Mouse (Mus musculus) forebrain, embryonic 14.5 days (tissue): Measurements from ENCODE around the gene Gm5615. TPM values are rescaled to one million over a fixed set of nuclear protein-coding genes. Genes with fewer than 3 reads are reported as not detected.

Experiments
- ATAC-seq: fragments of 200-750 bp; cut with Nextera tagmentation; 2 replicates; pipeline ENCODE4 v1.8.0; 2017; ENCODE audit warnings: mild to moderate bottlenecking, moderate library complexity
- DNase-seq: peaks from one replicate; pipeline ENCODE4 v3.0.0-alpha.2; 2015; ENCODE audit warnings: low spot score
- H3K27ac ChIP-seq: fragments of 300-500 bp; sonication (generic); 2 replicates; pipeline ENCODE4 v1.5.1; 2014; ENCODE audit warnings: low read depth, mild to moderate bottlenecking, control low read depth, low read length, moderate library complexity
- H3K27me3 ChIP-seq: fragments of 300-500 bp; sonication (generic); replicated peaks from 2 replicates; pipeline ENCODE4 v1.6.1; 2014; ENCODE audit warnings: low read length, control low read depth, mixed read lengths; ENCODE audit not compliant: control insufficient read depth, insufficient read depth
- H3K36me3 ChIP-seq: fragments of 300-500 bp; sonication (generic); 2 replicates; pipeline ENCODE4 v1.6.1; 2014; ENCODE audit warnings: low read length, control low read depth; ENCODE audit not compliant: control insufficient read depth, insufficient read depth
- H3K4me1 ChIP-seq: fragments of 300-500 bp; sonication (generic); 2 replicates; pipeline ENCODE4 v1.6.1; 2014; ENCODE audit warnings: antibody characterized with exemption, low read length, control low read depth; ENCODE audit not compliant: control insufficient read depth, insufficient read depth
- H3K4me2 ChIP-seq: fragments of 300-500 bp; sonication (generic); 2 replicates; pipeline ENCODE4 v1.6.1; 2014; ENCODE audit warnings: mild to moderate bottlenecking, control low read depth, low read length
- H3K4me3 ChIP-seq: fragments of 300-500 bp; sonication (generic); 2 replicates; pipeline ENCODE4 v1.5.1; 2014; ENCODE audit warnings: low read depth, low read length, control low read depth
- H3K9ac ChIP-seq: fragments of 300-500 bp; sonication (generic); 2 replicates; pipeline ENCODE4 v1.6.1; 2014; ENCODE audit warnings: mild to moderate bottlenecking, low read length, control low read depth, moderate library complexity
- H3K9me3 ChIP-seq: fragments of 300-500 bp; sonication (generic); replicated peaks from 2 replicates; pipeline ENCODE4 v1.6.1; 2016; ENCODE audit warnings: low read length, control low read depth, mixed read lengths; ENCODE audit not compliant: control insufficient read depth
- WGBS: fragments of 180-500 bp; shearing (Covaris S2); extraction: QIAGEN DNeasy Blood & Tissue Kit; methylation state at CpG from one replicate; pipeline ENCODE4 v1.1.7; 2014; 5-methylcytosine and 5-hydroxymethylcytosine counted together
- polyA plus RNA-seq: library from polyadenylated mRNA; unstranded; fragments of >200 nt; fragmentation: Nextera tagmentation; extraction: Ambion mirVana; gene quantifications from 2 replicates; pipeline ENCODE4 v1.2.1, GENCODE M21; 2014

The Gm5615 gene
- polyA plus RNA-seq = not detected in 2 replicates

DNA sequence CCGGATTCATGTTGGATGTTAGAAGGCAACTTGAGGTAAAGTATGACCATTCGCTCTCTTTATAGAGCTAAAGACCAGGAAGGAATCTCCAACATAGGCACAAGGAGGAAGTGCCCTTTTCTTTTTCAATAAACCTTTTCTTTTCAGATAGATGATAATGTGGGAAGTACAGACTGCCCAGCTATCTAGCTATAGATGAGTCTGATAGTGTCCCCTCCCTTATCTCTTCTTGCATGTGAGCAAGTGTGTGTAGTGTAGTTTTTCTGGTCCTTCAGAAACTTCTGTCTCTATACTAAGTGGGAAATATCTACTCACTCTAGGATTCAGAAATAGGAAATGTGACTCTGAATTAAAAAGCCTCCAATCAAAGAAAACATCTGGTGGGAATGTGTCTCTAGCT lies at the start of gene Gm5615:
Gm5615 (minus strand) TSS at position 101 of the 400 bp plus-strand sequence.
- no peaks in the 10 kb centered on the region for H3K36me3 ChIP-seq
- H3K4me1 ChIP-seq = no peaks in the 10 kb centered on the region
- no peaks in the 10 kb centered on the region for H3K9me3 ChIP-seq
- no peak for DNase-seq
- no peak within 1 kb of the TSS for H3K4me3 ChIP-seq
- 93% methylated on average over 2 of the region's 2 CpGs for WGBS
- H3K4me2 ChIP-seq = no peak within 1 kb of the TSS
- H3K27ac ChIP-seq = no peak within 1 kb of the TSS
- no peak within 1 kb of the TSS for H3K9ac ChIP-seq
- H3K27me3 ChIP-seq = no peaks in the 10 kb centered on the region
- no peak for ATAC-seq

DNA sequence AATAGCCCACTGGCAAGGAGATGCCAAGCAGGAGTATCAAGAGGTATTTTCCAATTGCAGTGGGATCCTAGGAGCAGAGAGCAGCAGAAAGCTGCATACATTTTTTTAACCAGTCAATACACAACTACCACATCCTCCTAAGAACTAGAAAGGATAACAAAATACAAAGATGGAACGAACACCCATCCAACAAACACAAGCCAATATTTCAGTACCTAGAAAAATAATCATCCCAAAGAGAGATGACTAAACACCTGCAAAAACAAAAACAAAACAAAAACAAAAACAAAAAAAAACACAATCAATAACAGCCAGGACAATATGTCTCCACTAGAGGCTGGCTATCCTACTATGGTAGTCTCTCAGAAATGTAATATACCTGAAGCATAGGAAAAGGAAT lies 40.8 kb upstream of the Gm5615 start, which contains the start of gene Gm17689:
Gm17689 (minus strand) TSS at position 101 of the 400 bp plus-strand sequence.
- DNase-seq (no peak), ATAC-seq (no peak)
- H3K9ac ChIP-seq = no peak within 1 kb of the TSS
- no peaks in the 10 kb centered on the region for H3K27me3 ChIP-seq
- no peak within 1 kb of the TSS for H3K27ac ChIP-seq
- H3K4me2 ChIP-seq = no peak within 1 kb of the TSS
- no peak within 1 kb of the TSS for H3K4me3 ChIP-seq
- 76% methylated on average over 1 of the region's 1 CpGs for WGBS
- no peaks in the 10 kb centered on the region for H3K36me3 ChIP-seq
- H3K4me1 ChIP-seq = no peaks in the 10 kb centered on the region
- 0 out of 2 replicates have a peak, but pooled peaks cover 3% of the 10 kb centered on the region for H3K9me3 ChIP-seq

DNA sequence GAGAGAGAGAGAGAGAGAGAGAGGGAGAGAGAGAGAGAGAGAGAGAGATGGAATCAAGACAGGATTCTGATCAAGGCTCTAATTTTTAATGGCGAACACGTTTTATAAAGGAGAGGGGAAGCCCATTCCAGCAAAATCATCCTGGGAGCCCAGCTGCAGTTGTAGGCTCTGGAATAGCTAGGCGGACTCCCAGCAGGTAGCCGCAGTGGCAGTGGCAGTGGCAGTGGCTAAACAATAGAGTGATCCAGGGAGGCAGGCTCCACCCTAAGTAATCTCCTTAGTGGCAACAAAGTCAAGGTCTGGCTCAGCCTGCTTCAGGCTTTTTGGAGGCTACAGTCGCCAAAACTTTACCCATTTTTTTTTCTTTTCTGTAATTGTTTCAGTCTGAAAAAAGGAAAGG lies 37.6 kb downstream of the Gm5615 start:
- H3K9me3 ChIP-seq = peaks cover 7% of the 10 kb centered on the region
- 83% methylated on average over 5 of the region's 5 CpGs for WGBS
- DNase-seq (no peak), ATAC-seq (no peak)
- no peak overlapping the region for H3K4me3 ChIP-seq
- no peaks in the 10 kb centered on the region for H3K27me3 ChIP-seq
- no peaks in the 10 kb centered on the region for H3K36me3 ChIP-seq
- H3K4me2 ChIP-seq = no peak overlapping the region
- H3K27ac ChIP-seq = no peak overlapping the region
- no peaks in the 10 kb centered on the region for H3K4me1 ChIP-seq
- H3K9ac ChIP-seq = no peak overlapping the region

DNA sequence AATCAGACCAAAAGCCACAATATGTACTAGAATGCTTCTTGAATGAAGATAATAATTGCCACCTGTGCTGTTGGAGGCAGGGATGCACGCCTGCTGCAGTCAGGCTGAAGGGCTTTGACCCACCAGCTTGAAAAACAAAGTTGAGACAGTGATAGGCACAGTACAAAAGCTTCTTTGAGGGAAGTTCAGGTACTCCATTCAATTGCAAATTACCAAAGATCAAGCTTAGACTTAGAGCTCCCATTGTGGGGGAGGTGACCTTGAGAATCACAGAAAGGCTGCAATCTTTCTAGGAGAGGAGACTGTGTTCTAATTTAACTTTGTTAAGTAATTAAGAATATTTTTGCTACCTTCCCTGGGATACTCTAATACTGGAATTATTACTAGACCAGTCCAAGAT lies 45.9 kb downstream of the Gm5615 start:
- H3K4me1 ChIP-seq = no peaks in the 10 kb centered on the region

DNA sequence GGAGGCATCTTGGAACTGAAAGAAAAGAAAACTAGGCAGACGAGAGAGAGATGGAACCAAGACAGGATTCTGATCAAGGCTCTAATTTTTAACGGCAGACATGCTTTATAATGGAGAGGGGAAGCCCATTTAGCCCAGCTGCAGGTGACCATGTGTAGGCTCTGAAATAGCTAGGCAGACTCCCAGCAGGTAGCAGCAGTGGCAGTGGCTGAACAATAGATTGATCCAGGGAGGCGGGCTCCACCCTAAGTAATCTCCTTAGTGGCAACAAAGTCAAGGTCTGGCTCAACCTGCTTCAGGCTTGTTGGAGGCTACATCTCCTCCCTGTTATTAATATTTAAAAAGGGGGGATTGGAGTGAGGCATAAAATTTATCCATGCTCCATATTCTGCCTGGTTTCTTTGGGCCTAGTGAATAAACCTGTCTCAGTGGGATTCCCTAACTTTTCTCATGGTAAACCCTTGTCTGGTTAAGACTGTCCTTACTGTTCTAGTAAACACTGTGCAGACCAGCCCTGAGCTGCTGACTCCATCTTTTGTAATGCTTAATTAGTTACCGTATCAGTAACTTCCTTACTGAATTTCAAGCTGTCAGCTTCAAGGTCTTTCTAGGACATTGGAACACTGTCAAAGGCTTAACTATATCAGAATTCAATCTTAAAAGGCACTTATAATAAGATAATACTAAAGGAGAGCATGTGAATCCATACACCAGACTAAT lies 47.1 kb downstream of the Gm5615 start:
- Histone ChIP-seq H3K27ac (no peak overlapping the region), H3K9ac (no peak overlapping the region), H3K4me1 (no peaks in the 10 kb centered on the region), H3K27me3 (no peaks in the 10 kb centered on the region), H3K36me3 (no peaks in the 10 kb centered on the region), H3K9me3 (peaks cover 3% of the 10 kb centered on the region; the same call in 1 of the 2 replicates), H3K4me3 (no peak overlapping the region), H3K4me2 (no peak overlapping the region)
- no peak for DNase-seq
- no peak for ATAC-seq
- WGBS = 80% methylated on average over 4 of the region's 4 CpGs

More for the DNA sequence above, 45.9 kb downstream of the Gm5615 start:
- no peak overlapping the region for H3K27ac ChIP-seq
- no peak overlapping the region for H3K4me3 ChIP-seq
- WGBS = 68% methylated on average over 1 of the region's 1 CpGs
- no peak overlapping the region for H3K4me2 ChIP-seq
- no peak for DNase-seq
- peaks cover 3% of the 10 kb centered on the region; the same call in 1 of the 2 replicates for H3K9me3 ChIP-seq
- no peak overlapping the region for H3K9ac ChIP-seq
- ATAC-seq = no peak
- no peaks in the 10 kb centered on the region for H3K27me3 ChIP-seq
- H3K36me3 ChIP-seq = no peaks in the 10 kb centered on the region

Other genes with a start within 250 kb of the Gm5615 start
- not detected in 2 replicates for gene Gm7257, start 110.1 kb downstream of the Gm5615 start, polyA plus RNA-seq
- gene Gm9513, start 66.3 kb downstream of the Gm5615 start, polyA plus RNA-seq = not detected in 2 replicates
- not detected in 2 replicates for gene Gm17689, start 40.7 kb upstream of the Gm5615 start, polyA plus RNA-seq
- not detected in 2 replicates for gene A630095E13Rik, start 101.4 kb upstream of the Gm5615 start, polyA plus RNA-seq
- gene Acrv1, start 151.3 kb upstream of the Gm5615 start, polyA plus RNA-seq = not detected in 2 replicates
- gene Chek1, start 185.1 kb upstream of the Gm5615 start, polyA plus RNA-seq = 24.8 and 25.3 TPM in 2 replicates
- 69.5 and 93.6 TPM in 2 replicates for gene Stt3a, start 225.7 kb upstream of the Gm5615 start, polyA plus RNA-seq